Mouse (Mus musculus): ENCODE measurements around the gene 9830107B12Rik. TPM values are rescaled to one million over a fixed set of nuclear protein-coding genes. Genes with fewer than 3 reads are reported as not detected.

9830107B12Rik gene
- polyA plus RNA-seq, 1 experiment from 2014 or later = not detected

- no peak for ATAC-seq (ENCODE audit: extremely low read depth, insufficient number of reproducible peaks, low FRiP score, low TSS enrichment)
- 67% methylated on average over 5 of the region's 5 CpGs for WGBS
Measured at GRCm38 (mm10) chr17:48093286-48093817, 52.7 kb downstream of the 9830107B12Rik start.

GRCm38 (mm10) chr17:48090305-48090704 is 55.8 kb downstream of the 9830107B12Rik start:
- Histone ChIP-seq H3K4me2 (no peak overlapping the region), H3K36me3 (no peaks in the 10 kb centered on the region), H3K4me1 (peaks cover 6% of the 10 kb centered on the region), H3K4me3 (no peak overlapping the region), H3K9me3 (peaks cover 5% of the 10 kb centered on the region), H3K27ac (replicated peaks) (no peak overlapping the region), H3K9ac (no peak overlapping the region), H3K27me3 (replicated peaks) (peaks cover 19% of the 10 kb centered on the region)
- 61% methylated on average over 12 of the region's 12 CpGs for WGBS
- ATAC-seq (ENCODE audit: extremely low read depth, insufficient number of reproducible peaks, low FRiP score, low TSS enrichment) = no peak

More at GRCm38 (mm10) chr17:48093286-48093817, 52.7 kb downstream of the 9830107B12Rik start:
- Histone ChIP-seq H3K9me3 (peaks cover 5% of the 10 kb centered on the region), H3K9ac (no peak overlapping the region), H3K4me2 (no peak overlapping the region), H3K4me1 (peaks cover 35% of the 10 kb centered on the region), H3K36me3 (no peaks in the 10 kb centered on the region), H3K27ac (replicated peaks) (no peak overlapping the region), H3K27me3 (replicated peaks) (peaks cover 50% of the 10 kb centered on the region), H3K4me3 (no peak overlapping the region)

- Histone ChIP-seq H3K27me3 (replicated peaks) (peaks cover 10% of the 10 kb centered on the region), H3K4me3 (no peak overlapping the region), H3K9ac (no peak overlapping the region), H3K27ac (replicated peaks) (no peak overlapping the region), H3K4me2 (no peak overlapping the region), H3K9me3 (peaks cover 5% of the 10 kb centered on the region), H3K4me1 (no peaks in the 10 kb centered on the region), H3K36me3 (no peaks in the 10 kb centered on the region)
- WGBS = 65% methylated on average over 2 of the region's 2 CpGs
- no peak for ATAC-seq (ENCODE audit: extremely low read depth, insufficient number of reproducible peaks, low FRiP score, low TSS enrichment)
Measured at GRCm38 (mm10) chr17:48089446-48089845, 56.6 kb downstream of the 9830107B12Rik start.

- peaks cover 6% of the 10 kb centered on the region for H3K27me3 ChIP-seq (replicated peaks)
- no peak within 1 kb of the TSS for H3K4me2 ChIP-seq
- H3K9ac ChIP-seq = no peak within 1 kb of the TSS
- no peak within 1 kb of the TSS for H3K4me3 ChIP-seq
- no peaks in the 10 kb centered on the region for H3K4me1 ChIP-seq
- peaks cover 5% of the 10 kb centered on the region for H3K9me3 ChIP-seq
- no peak for ATAC-seq (ENCODE audit: extremely low read depth, insufficient number of reproducible peaks, low FRiP score, low TSS enrichment)
- no peaks in the 10 kb centered on the region for H3K36me3 ChIP-seq
- H3K27ac ChIP-seq (replicated peaks) = no peak within 1 kb of the TSS
Measured at GRCm38 (mm10) chr17:48089019-48089418, 57.0 kb downstream of the 9830107B12Rik start, which contains the start of gene 1700067P10Rik. TSS of gene 1700067P10Rik (plus strand) at chr17:48089319.

- H3K4me1 ChIP-seq = no peaks in the 10 kb centered on the region
- 40% methylated on average over 3 of the region's 3 CpGs for WGBS
- H3K4me3 ChIP-seq = no peak overlapping the region
- no peak overlapping the region for H3K27ac ChIP-seq (replicated peaks)
- H3K4me2 ChIP-seq = no peak overlapping the region
- H3K9ac ChIP-seq = no peak overlapping the region
- no peaks in the 10 kb centered on the region for H3K9me3 ChIP-seq
- ATAC-seq (ENCODE audit: extremely low read depth, insufficient number of reproducible peaks, low FRiP score, low TSS enrichment) = no peak
- no peaks in the 10 kb centered on the region for H3K27me3 ChIP-seq (replicated peaks)
- no peaks in the 10 kb centered on the region for H3K36me3 ChIP-seq
Measured at GRCm38 (mm10) chr17:48080626-48081025, 65.4 kb downstream of the 9830107B12Rik start.

Other genes starting within 250 kb of the 9830107B12Rik start
- gene Foxp4, start 221.6 kb downstream of the 9830107B12Rik start, polyA plus RNA-seq (2015; fragmentation: Nextera tagmentation; extraction: Ambion mirVana) = 9.0 and 9.2 TPM in 2 replicates
- gene 1700122O11Rik, start 108.0 kb downstream of the 9830107B12Rik start, polyA plus RNA-seq (2015; fragmentation: Nextera tagmentation; extraction: Ambion mirVana) = not detected in 2 replicates
- gene 1700067P10Rik, start 56.9 kb downstream of the 9830107B12Rik start, polyA plus RNA-seq (2015; fragmentation: Nextera tagmentation; extraction: Ambion mirVana) = not detected in 2 replicates
- gene A530064D06Rik, start 21.0 kb upstream of the 9830107B12Rik start, polyA plus RNA-seq (2015; fragmentation: Nextera tagmentation; extraction: Ambion mirVana) = 0.04 and 0.12 TPM in 2 replicates
- gene Trem1, start 86.5 kb upstream of the 9830107B12Rik start, polyA plus RNA-seq (2015; fragmentation: Nextera tagmentation; extraction: Ambion mirVana) = 0.05 and 0.13 TPM in 2 replicates
- gene Trem3, start 101.5 kb upstream of the 9830107B12Rik start, polyA plus RNA-seq (2015; fragmentation: Nextera tagmentation; extraction: Ambion mirVana) = not detected in 2 replicates
- 0.22 and 0.59 TPM in 2 replicates for gene Treml4, start 118.0 kb upstream of the 9830107B12Rik start, polyA plus RNA-seq (2015; fragmentation: Nextera tagmentation; extraction: Ambion mirVana)
- 0.37 and 0.52 TPM in 2 replicates for gene Treml2, start 153.2 kb upstream of the 9830107B12Rik start, polyA plus RNA-seq (2015; fragmentation: Nextera tagmentation; extraction: Ambion mirVana)
- 0.17 and 0.24 TPM in 2 replicates for gene B430306N03Rik, start 169.9 kb upstream of the 9830107B12Rik start, polyA plus RNA-seq (2015; fragmentation: Nextera tagmentation; extraction: Ambion mirVana)
- gene Trem2, start 200.1 kb upstream of the 9830107B12Rik start, polyA plus RNA-seq (2015; fragmentation: Nextera tagmentation; extraction: Ambion mirVana) = 3.9 and 4.6 TPM in 2 replicates
- 3.3 and 3.8 TPM in 2 replicates for gene Treml1, start 213.6 kb upstream of the 9830107B12Rik start, polyA plus RNA-seq (2015; fragmentation: Nextera tagmentation; extraction: Ambion mirVana)